Mouse (Mus musculus) liver, adult 2 months (tissue): ENCODE data around the gene Themis2.

ENCODE experiments used
- CTCF ChIP-seq: fragments of 200-500 bp; IDR thresholded peaks from 2 replicates; pipeline ENCODE4 v1.5.1; 2011; ENCODE audit warnings: low read depth, low read length, control low read depth
- POLR2A ChIP-seq: fragments of 200-500 bp; IDR thresholded peaks from 2 replicates; pipeline ENCODE4 v1.6.1; 2011; ENCODE audit warnings: low read length, control low read depth; ENCODE audit not compliant: insufficient read depth; ENCODE audit errors: extremely low read depth

GRCm38 (mm10) chr4:132797461-132797860 is 1.3 kb upstream of the Themis2 start:
- TF ChIP-seq POLR2A (no peak), CTCF (no peak)
